Mouse (Mus musculus) brain, embryonic 14.5 days (tissue): ENCODE results near the gene Col23a1. TPM values are rescaled to one million over a fixed set of nuclear protein-coding genes. Genes with fewer than 3 reads are reported as not detected.

Experiments used
- DNase-seq: peaks from one replicate; pipeline ENCODE4 v3.0.0-alpha.2; 2011; ENCODE audit warnings: low read depth
- CTCF ChIP-seq: fragments of 200-500 bp; IDR thresholded peaks from 2 replicates; pipeline ENCODE4 v1.5.1; 2012; ENCODE audit warnings: inconsistent platforms, mild to moderate bottlenecking, moderate library complexity, borderline replicate concordance; ENCODE audit not compliant: insufficient read depth, insufficient read length; ENCODE audit errors: extremely low read depth
- POLR2A ChIP-seq: fragments of 200-500 bp; IDR thresholded peaks from 2 replicates; pipeline ENCODE4 v1.6.1; 2012; ENCODE audit warnings: mild to moderate bottlenecking, inconsistent platforms, borderline replicate concordance; ENCODE audit not compliant: poor library complexity, insufficient read depth, insufficient read length, severe bottlenecking; ENCODE audit errors: extremely low read depth
- polyA plus RNA-seq: library from polyadenylated mRNA; depleted of rRNA; stranded (reverse); fragments of >200 nt; gene quantifications from 2 replicates; pipeline ENCODE4 v1.2.3, GENCODE M21; 2012

Col23a1 gene
- polyA plus RNA-seq, 1 experiment: 9.2 TPM

DNA sequence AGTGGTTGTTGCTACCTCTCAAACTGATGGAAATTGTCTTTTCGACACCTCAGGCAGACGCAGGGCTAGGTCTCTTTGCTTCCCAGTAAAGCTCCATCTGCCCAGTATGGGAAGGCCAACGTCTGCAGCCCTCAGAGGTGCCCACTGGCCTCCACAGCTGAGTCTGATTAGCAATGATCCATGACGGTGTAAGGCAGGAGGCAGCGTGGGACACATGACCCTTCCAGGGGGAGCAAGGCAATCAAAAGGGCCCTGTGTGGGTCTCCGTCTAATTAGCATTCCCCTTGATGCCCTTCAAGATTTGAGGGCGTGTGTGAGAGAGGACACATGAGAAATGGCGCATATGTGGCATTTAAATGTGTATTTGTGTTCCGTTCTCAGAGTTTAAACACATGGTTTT is 199.1 kb downstream of the Col23a1 start:
- TF ChIP-seq CTCF (no peak), POLR2A (no peak)

GRCm38 (mm10) chr11:51493421-51493820 is 203.7 kb downstream of the Col23a1 start:
- DNase-seq: no peak
- no peak for TF ChIP-seq CTCF
- no peak for TF ChIP-seq POLR2A

More for the DNA sequence above, 199.1 kb downstream of the Col23a1 start:
- DNase-seq: no peak

DNA sequence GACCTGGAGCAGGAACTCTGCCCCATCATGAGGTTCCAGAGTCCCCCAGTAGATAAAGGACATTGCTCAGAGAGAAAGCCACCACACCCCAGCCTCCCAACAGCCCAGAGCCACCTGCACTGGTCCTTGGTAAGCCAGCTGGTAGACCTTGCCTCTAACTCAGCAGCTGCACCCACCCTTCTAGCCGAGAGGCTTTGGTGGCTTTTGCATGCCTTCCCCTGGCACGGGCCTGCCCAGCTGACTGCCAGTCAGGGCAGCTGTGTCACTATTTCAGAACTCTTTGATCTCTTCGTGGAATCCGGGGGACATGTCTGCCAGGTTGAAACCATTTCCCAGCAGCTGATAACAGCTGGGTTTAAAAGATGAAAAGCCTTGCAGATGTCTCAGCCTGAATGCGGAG is 204.5 kb downstream of the Col23a1 start:
- no peak for DNase-seq
- TF ChIP-seq POLR2A: no peak
- TF ChIP-seq CTCF: no peak

GRCm38 (mm10) chr11:51499776-51500175 is 210.1 kb downstream of the Col23a1 start:
- TF ChIP-seq CTCF (no peak), POLR2A (no peak)
- no peak for DNase-seq

GRCm38 (mm10) chr11:51502431-51502851 is 212.7 kb downstream of the Col23a1 start:
- DNase-seq: peak; percentile 67
- TF ChIP-seq CTCF (no peak), POLR2A (no peak)

- peak; percentile 64 for DNase-seq
Measured at GRCm38 (mm10) chr11:51504946-51505345, 215.2 kb downstream of the Col23a1 start.

GRCm38 (mm10) chr11:51508053-51508452 is 218.3 kb downstream of the Col23a1 start:
- DNase-seq: no peak
- no peak for TF ChIP-seq CTCF
- TF ChIP-seq POLR2A: no peak

More at GRCm38 (mm10) chr11:51504946-51505345, 215.2 kb downstream of the Col23a1 start:
- TF ChIP-seq CTCF (no peak), POLR2A (no peak)

- DNase-seq: no peak
- TF ChIP-seq CTCF (no peak), POLR2A (no peak)
Measured at GRCm38 (mm10) chr11:51509211-51509610, 219.5 kb downstream of the Col23a1 start.

DNA sequence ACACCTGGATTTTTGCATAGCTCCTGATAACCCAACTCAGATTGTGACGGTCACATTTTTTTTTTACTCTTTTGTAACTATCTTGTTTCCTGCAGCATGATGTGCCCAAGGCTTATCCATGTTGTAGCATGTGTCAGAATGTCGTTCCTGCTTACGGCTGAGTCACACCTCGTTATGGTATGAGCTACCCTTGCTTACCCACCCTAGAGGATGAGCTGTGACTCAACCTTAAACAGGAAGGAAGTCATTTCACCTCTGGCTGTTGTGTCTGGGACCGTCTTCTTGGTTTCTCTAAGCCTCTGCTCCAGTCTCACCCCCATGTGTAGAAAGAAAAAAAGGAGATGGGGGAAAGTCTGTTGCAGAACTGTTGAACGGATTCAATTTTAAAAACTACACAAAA is 223.3 kb downstream of the Col23a1 start:
- no peak for DNase-seq
- no peak for TF ChIP-seq CTCF
- no peak for TF ChIP-seq POLR2A

DNA sequence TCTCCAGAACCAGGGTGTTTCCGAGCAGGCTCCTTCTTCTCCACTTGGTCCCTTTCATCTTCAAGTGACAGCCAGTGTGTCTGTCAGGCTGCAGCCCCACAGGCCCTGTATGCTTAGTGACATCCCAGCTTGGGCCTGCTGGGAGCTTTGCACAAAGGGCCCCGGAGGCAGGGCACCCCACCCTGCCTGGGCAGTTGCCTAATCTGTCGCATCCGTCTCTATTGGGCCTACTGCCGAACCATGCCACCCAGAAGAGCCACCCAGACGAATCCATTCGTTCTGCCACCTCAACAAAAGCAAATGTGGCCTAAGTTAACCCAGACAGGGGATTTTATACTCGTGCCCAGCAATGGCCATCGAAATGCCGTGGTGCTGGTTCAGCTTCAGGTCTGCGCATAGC is 225.6 kb downstream of the Col23a1 start:
- TF ChIP-seq POLR2A (no peak), CTCF (no peak)
- DNase-seq: no peak

DNA sequence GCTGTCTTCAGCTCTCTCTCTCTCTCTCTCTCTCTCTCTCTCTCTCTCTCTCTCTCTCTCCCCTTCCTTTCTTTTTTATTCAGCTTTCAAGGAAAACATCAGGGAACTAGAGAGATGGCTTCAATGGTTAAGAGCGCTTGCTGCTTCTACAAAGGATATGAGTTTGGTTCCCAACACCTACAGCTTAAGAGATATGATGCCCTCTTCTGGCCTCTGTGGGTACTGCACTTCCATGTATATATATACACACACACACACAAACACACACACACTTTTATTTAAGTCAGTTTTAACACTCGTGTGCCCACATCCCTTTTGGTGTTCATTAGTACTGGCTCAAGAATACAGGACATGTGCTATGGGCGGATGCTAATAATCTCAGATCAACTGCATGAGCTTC is 228.4 kb downstream of the Col23a1 start:
- TF ChIP-seq POLR2A: no peak
- TF ChIP-seq CTCF: peak; percentile 25; the same call in 1 of the 2 replicates
- DNase-seq: no peak

DNA sequence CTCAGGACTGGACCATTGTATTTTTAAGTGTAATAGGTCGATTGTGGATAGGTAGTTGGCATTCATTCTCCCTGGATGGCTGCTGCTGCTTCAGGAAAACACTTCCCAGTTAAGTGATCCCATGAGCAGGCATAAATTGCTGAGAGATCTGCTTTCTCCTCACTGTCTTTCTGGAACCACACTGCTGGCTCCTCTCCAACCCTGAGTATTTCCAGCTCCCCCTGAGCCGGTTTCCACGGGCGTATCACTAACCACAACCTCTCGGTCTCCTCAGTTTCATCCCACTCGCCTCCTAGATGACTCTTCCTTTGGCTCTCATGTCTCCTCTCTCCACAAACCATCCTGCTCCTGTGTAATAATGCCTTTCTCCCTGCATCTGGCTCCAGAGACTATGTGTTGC is 228.9 kb downstream of the Col23a1 start:
- DNase-seq: no peak
- TF ChIP-seq POLR2A (no peak), CTCF (no peak)
